Comparison of ENCODE assay signal across 8 mouse cellular contexts in the genomic region with DNA sequence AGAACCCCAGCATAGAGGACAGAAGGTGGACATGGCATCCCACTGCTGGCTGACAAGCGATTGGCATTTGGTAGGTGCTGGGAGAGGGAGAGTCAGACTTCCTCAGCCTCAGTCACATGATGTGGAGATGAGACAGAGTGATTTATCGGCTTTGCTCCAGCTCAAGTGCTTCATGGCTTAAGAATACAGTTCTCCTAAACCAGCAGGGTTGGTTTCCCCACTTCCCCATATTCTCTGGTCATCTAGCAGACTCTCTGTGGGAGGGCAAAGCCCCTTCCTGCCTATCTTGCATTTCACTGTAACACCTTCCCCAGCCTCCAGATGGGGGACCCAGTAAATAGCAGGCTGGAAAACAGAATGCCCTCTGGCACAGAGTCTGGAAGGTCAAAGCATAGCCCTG.
DNase-seq lines count a peak whose midpoint lies in the region; ATAC-seq and TF ChIP-seq lines count a peak whose summit lies in the region.

No protein-coding gene starts in this region.

- peak overlapping the region; percentile 25 for H3K4me2 ChIP-seq in liver, embryonic 12.5 days
- H3K4me2 ChIP-seq in intestine, embryonic 15.5 days (replicated peaks), result no peak overlapping the region

- DNase-seq in adrenal gland, adult 2 months, result peak; percentile 25
- DNase-seq in adrenal gland, adult 18-20 months (ENCODE audit: low spot score in 2 of 2), result no peak
- no peak for DNase-seq in spleen, adult 2 months (ENCODE audit: low read depth in 1 of 2, low spot score in 2 of 2)
- no peak for DNase-seq in spleen, postnatal 10 days (ENCODE audit: low spot score in 2 of 2)
- DNase-seq in testis, postnatal 14 days (ENCODE audit: low spot score), result no peak
- no peak for DNase-seq in layer of hippocampus, adult 8-10 months (ENCODE audit: low spot score in 2 of 2)

- no peaks in the 10 kb centered on the region for H3K27me3 ChIP-seq in spleen, adult 2 months (ENCODE audit: control insufficient read depth, insufficient read depth, low read length)
- 0 out of 2 replicates have a peak, but pooled peaks cover 4% of the 10 kb centered on the region for H3K27me3 ChIP-seq in liver, embryonic 12.5 days (replicated peaks)
- H3K27me3 ChIP-seq in intestine, embryonic 15.5 days (replicated peaks), result no peaks in the 10 kb centered on the region

- H3K27ac ChIP-seq in spleen, adult 2 months (ENCODE audit: insufficient read depth, low read length), result peak overlapping the region; percentile 52
- H3K27ac ChIP-seq in liver, embryonic 12.5 days, result no peak overlapping the region
- H3K27ac ChIP-seq in intestine, embryonic 15.5 days, result no peak overlapping the region

- 2% methylated on average over 2 of the region's 2 CpGs for WGBS in spleen, adult 2 months
- WGBS in liver, embryonic 12.5 days (ENCODE audit: insufficient replicate concordance), result 7% methylated on average over 2 of the region's 2 CpGs
- WGBS in intestine, embryonic 15.5 days, result 38% methylated on average over 2 of the region's 2 CpGs

- no peak for ATAC-seq in liver, embryonic 12.5 days
- ATAC-seq in intestine, embryonic 15.5 days, result no peak

- no peaks in the 10 kb centered on the region for H3K9me3 ChIP-seq in liver, embryonic 12.5 days (replicated peaks)
- H3K9me3 ChIP-seq in intestine, embryonic 15.5 days, result no peaks in the 10 kb centered on the region

- no peak for TF ChIP-seq POLR2A in spleen, adult 2 months (IDR thresholded peaks at IDR 0.05; ENCODE audit: low read depth, low read length)

- no peaks in the 10 kb centered on the region for H3K36me3 ChIP-seq in spleen, adult 2 months (ENCODE audit: control insufficient read depth, insufficient read depth, low read length)
- H3K36me3 ChIP-seq in liver, embryonic 12.5 days, result no peaks in the 10 kb centered on the region
- no peaks in the 10 kb centered on the region for H3K36me3 ChIP-seq in intestine, embryonic 15.5 days

- H3K4me1 ChIP-seq in spleen, adult 2 months (ENCODE audit: control insufficient read depth, insufficient read depth, insufficient read length), result peaks cover 15% of the 10 kb centered on the region
- H3K4me1 ChIP-seq in liver, embryonic 12.5 days, result no peaks in the 10 kb centered on the region
- H3K4me1 ChIP-seq in intestine, embryonic 15.5 days (replicated peaks), result no peaks in the 10 kb centered on the region

- no peak overlapping the region for H3K9ac ChIP-seq in liver, embryonic 12.5 days
- no peak overlapping the region for H3K9ac ChIP-seq in intestine, embryonic 15.5 days

- no peak overlapping the region for H3K4me3 ChIP-seq in spleen, adult 2 months (ENCODE audit: extremely low read depth, insufficient read depth, insufficient read length)
- no peak overlapping the region for H3K4me3 ChIP-seq in liver, embryonic 12.5 days
- H3K4me3 ChIP-seq in intestine, embryonic 15.5 days (replicated peaks), result no peak overlapping the region

- no peak for TF ChIP-seq CTCF in spleen, adult 2 months (IDR thresholded peaks at IDR 0.05; ENCODE audit: extremely low read depth, insufficient read depth, insufficient read length, insufficient replicate concordance)
